Mouse (Mus musculus) R1 (cell line): ENCODE results near the gene Rce1.

Experiments used
- DNase-seq: peaks from one replicate; pipeline ENCODE4 v3.0.0-alpha.2; 2018; ENCODE audit warnings: low read depth, low spot score

The Rce1 gene

DNA sequence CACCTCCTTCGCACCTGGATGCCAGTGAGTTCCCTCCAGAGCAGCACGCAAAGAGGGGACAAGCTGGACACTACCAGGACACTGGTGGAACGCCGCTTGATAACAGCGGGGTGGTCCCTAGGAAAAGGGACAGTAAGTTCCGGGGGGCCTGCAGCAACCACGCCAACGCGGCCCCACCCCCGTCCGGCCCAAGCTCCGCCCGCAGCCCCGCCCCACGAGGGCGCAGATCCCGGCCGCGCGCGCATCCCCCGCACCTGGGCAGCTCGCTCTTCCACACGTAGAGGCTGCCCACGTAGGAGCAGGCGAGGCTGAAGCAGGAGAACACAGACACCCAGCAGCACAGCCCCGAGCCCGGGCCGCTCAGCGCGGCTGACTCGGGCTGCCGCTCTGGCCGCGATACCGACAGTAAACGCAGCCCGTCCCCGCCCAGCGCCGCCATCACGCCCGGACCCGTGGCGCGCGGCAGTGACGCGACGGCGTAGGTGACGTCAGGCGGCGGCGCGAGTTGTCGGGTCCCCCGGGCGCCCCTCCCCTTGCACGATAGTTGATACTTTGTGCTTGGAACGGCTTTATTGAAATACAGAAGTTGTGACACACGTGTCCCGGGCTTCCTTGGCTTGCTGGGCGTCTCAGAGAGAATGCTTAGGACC is at the start of gene Rce1:
Rce1 (minus strand) TSS at position 463 of the 650 bp plus-strand sequence.
- DNase-seq = peak; percentile 90

GRCm38 (mm10) chr19:4672401-4672800 is 47.0 kb upstream of the Rce1 start:
- DNase-seq = no peak

DNA sequence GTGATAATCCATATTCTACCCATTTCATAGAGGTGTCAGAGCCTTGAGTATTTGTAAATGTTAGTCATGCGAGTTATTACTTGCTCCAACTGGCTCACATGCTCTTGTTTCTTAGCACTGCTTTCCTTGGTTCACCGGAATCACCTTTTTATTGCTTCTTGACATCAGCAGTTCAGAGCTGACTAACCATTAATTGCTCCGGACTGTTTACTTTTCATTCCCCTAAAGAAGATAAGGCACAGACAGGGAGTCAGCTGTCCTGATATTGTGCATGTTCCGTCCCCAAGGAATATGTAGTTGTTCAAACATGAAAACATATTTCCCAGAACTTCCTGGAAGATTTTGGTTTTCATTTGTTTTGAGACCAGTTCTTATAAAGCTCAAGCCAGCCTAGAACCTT is 45.3 kb upstream of the Rce1 start:
- DNase-seq = no peak

DNA sequence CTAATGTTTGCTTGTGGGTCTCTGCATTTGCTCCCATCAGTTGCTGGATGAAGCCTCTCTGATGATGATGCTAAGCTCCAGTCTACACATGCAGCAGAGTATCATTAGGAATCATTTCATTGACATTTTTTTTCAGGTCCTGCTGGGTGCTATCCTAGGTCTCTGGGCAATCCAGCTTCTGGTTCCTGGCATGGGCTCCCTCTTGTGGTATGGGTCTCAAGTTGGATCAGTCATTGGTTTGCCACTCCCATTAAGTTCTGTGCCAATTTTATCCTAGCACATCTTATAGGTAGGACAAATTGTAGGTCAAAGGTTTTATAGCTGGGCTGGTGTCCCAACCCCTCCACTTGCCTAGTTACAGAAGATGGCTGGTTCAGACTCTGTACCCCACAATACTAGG is 41.4 kb upstream of the Rce1 start:
- DNase-seq = no peak

GRCm38 (mm10) chr19:4658156-4658555 is 32.7 kb upstream of the Rce1 start:
- no peak for DNase-seq

DNA sequence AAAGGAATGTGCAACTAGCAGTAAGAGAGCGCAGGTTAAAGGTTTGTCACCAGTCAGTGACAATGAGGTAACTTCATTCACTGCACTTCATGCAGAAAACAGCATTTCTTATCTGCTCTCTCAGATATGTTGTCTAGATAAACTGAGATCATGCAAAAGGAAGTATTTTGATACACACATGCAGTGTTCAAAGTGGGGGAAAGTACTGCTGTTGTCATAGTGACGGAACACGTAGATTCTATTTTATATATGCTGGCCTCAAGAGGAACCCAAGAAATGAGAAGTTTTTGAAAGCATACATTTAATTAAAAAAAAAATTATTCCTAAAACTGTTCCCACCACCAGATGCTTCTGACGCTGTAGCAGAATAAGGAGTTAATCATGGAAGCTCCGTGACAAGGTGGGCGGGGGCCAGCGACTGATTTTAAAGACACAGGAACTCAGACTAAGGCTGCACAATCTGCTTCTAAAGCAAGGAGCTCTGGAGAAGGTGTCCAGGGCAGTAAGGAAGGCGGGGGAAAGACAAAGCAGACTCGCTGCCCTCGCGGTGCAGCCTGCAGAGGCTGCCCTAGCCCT is 21.6 kb upstream of the Rce1 start:
- no peak for DNase-seq

DNA sequence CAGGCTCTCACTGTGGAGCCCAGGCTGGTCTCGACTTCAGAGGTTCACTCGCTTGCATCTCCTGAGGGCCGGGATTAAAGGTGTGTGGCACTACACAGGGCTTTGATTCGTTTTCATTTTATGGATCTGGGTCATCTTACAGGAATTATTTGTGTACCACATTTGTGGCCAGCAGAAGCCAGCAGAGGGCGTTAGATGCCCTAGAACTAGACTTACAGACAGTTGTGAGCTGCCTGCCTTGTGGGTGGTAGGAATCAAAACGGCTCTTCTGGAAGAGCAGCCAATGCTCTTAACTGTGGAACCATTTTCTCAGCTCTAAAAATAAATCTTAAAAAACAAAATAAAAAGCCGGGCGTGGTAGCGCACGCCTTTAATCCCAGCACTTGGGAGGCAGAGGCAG is 18.8 kb upstream of the Rce1 start:
- peak; percentile 76 for DNase-seq

DNA sequence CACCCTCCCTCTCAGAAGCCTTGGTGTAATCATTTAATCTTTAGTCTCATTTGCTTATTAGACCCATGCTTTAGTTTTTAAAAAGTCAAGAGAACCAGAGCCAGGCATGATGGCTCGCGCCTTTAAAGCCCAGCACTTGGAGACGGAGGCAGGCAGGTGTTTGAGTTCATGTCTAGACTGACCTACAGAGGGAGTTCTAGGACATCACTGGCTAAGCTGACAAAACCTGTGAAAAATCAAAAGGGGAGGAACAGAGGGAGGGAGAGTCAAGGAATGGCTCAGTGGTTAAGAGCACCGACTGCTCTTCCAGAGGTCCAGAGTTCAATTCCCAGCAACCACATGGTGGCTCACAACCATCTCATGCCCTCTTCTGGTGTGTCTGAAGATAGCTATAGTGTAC is 10.5 kb upstream of the Rce1 start:
- peak; percentile 70 for DNase-seq

GRCm38 (mm10) chr19:4628819-4629218 is 3.4 kb upstream of the Rce1 start:
- DNase-seq = peak; percentile 88

- no peak for DNase-seq
Observed at GRCm38 (mm10) chr19:4625829-4626535, 541 bp upstream of the Rce1 start.

GRCm38 (mm10) chr19:4624406-4625178 is 849 bp downstream of the Rce1 start:
- DNase-seq = no peak

- no peak for DNase-seq
Observed at GRCm38 (mm10) chr19:4624006-4624405, 1.4 kb downstream of the Rce1 start.

GRCm38 (mm10) chr19:4623419-4623818 is 2.0 kb downstream of the Rce1 start:
- DNase-seq = no peak

DNA sequence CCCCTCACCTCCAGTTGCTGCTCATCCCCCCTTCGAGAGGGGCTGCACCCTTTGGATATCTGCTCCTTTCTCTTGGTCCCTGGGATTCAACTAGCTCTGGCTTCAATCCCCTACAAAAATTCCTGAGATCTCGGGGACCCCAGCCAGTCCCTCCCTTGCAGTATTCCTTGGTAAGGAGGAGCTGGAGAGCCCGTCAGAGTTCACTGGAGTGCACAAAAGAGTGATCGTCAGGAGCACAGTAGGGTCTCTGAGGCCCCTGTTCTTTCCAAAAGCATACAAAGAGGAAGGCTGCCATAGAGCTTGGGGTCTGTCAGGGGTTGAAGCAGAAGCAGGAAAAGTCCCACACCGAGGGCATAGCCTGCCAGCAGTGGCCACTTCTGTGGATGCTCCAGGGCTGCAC is 2.7 kb downstream of the Rce1 start:
- no peak for DNase-seq

DNA sequence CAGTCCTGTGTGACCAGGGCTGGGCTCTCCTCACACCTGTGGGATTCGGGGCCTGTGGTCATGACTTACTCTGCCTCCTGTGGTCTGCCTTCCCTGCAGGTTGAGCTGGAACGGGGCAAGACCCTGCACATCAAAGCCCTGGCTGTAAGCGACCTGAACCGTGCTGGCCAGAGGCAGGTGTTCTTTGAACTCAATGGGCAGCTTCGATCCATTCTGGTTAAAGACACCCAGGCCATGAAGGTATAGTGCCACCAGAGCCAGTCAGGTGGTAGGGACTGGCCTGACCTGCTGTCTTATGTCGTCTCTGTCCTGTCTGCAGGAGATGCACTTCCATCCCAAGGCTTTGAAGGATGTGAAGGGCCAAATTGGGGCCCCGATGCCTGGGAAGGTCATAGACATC is 4.7 kb downstream of the Rce1 start:
- no peak for DNase-seq

DNA sequence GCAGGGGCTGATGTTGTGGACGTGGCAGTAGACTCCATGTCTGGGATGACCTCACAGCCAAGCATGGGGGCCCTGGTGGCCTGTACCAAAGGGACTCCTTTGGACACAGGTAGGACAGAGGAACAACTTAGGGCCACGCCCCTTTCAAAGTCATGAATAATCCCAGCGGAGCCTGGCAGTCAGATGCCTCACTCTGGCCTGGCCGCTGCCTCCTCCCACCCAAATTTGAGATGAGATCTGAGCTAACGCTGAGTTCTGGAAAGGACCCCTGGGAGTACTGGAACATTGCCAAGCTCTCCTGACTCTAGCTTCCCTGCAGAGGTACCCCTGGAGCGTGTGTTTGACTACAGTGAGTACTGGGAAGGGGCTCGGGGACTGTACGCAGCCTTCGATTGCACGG is 6.0 kb downstream of the Rce1 start:
- no peak for DNase-seq

DNA sequence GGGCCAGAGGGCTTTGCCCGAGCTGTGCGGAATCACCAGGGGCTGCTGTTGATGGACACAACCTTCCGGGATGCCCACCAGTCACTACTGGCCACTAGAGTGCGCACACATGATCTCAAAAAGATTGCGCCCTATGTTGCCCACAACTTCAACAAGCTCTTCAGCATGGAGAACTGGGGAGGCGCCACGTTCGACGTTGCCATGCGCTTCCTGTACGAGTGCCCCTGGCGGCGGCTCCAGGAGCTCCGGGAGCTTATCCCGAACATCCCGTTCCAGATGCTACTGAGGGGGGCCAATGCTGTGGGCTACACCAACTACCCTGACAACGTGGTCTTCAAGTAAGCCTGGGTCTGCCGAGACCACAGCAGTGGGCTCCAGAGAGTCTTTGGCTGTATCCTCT is 7.3 kb downstream of the Rce1 start:
- peak; percentile 70 for DNase-seq

DNA sequence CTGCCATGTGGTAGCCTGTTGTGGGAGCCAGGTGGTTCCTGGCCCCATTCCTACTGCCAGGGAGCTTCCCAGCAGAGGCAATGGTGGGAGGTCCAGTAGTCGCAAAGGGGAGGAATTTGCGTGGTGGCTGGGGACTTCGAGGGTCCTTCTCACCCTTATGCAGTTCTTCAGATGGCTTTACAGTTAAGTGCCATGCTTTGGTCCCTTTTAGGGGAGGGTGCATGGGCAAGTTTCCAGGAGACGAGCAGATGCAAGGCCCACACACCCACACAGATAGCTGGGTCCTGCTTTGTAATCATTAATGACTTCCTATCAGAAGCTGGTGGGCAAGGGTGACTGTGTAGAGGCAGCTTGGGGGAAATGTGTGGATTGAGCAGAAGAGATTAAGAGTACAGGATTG is 8.9 kb downstream of the Rce1 start:
- no peak for DNase-seq

- peak; percentile 92 for DNase-seq
Observed at GRCm38 (mm10) chr19:4615151-4616093, 10.0 kb downstream of the Rce1 start, which contains the start of gene Lrfn4. Gene Lrfn4 (minus strand): TSS chr19:4615667.

- DNase-seq = peak; percentile 76
Observed at GRCm38 (mm10) chr19:4614305-4615150, 10.9 kb downstream of the Rce1 start.
